Mouse (Mus musculus) thymus, adult 2 months (tissue): ENCODE data around the gene Spsb2. TPM values are rescaled to one million over a fixed set of nuclear protein-coding genes. Genes with fewer than 3 reads are reported as not detected.

ENCODE experiments used
- DNase-seq: peaks from one replicate; pipeline ENCODE4 v3.0.0; 2021
- H3K27ac ChIP-seq: fragments of 200-500 bp; 2 replicates; pipeline ENCODE4 v1.5.1; 2012; ENCODE audit warnings: low read length, control low read depth; ENCODE audit not compliant: control insufficient read depth, insufficient read depth
- H3K27me3 ChIP-seq: fragments of 200-500 bp; 2 replicates; pipeline ENCODE4 v1.6.1; 2012; ENCODE audit warnings: mild to moderate bottlenecking, low read length, moderate library complexity, mixed read lengths; ENCODE audit not compliant: control insufficient read depth, insufficient read depth
- H3K36me3 ChIP-seq: fragments of 200-500 bp; 2 replicates; pipeline ENCODE4 v1.6.1; 2012; ENCODE audit warnings: mild to moderate bottlenecking, low read length, moderate library complexity; ENCODE audit not compliant: control insufficient read depth, insufficient read depth
- H3K4me1 ChIP-seq: fragments of 200-500 bp; replicated peaks from 2 replicates; pipeline ENCODE4 v1.6.1; 2012; ENCODE audit warnings: low read length; ENCODE audit not compliant: control insufficient read depth, insufficient read depth
- H3K4me3 ChIP-seq: fragments of 200-500 bp; 2 replicates; pipeline ENCODE4 v1.5.1; 2012; ENCODE audit warnings: mild to moderate bottlenecking, low read length, control low read depth, moderate library complexity; ENCODE audit not compliant: control insufficient read depth, insufficient read depth
- CTCF ChIP-seq: fragments of 200-500 bp; IDR thresholded peaks from 2 replicates; pipeline ENCODE4 v1.5.1; 2012; ENCODE audit warnings: mild to moderate bottlenecking, control low read depth, low read length, moderate library complexity, borderline replicate concordance; ENCODE audit not compliant: control insufficient read depth, poor library complexity, insufficient read depth; ENCODE audit errors: extremely low read depth
- POLR2A ChIP-seq: fragments of 200-500 bp; IDR thresholded peaks from 2 replicates; pipeline ENCODE4 v1.6.1; 2012; ENCODE audit warnings: mild to moderate bottlenecking, low read length, control low read depth, moderate library complexity; ENCODE audit not compliant: control insufficient read depth, poor library complexity, insufficient read depth; ENCODE audit errors: extremely low read depth
- WGBS: fragments of 180-500 bp; shearing (Covaris S2); methylation state at CpG from one replicate; pipeline ENCODE4 v1.1.7; 2018; 5-methylcytosine and 5-hydroxymethylcytosine counted together
- polyA plus RNA-seq: library from polyadenylated mRNA; depleted of rRNA; stranded (reverse); fragments of >200 nt; gene quantifications from 2 replicates; pipeline ENCODE4 v1.2.3, GENCODE M21; 2012

Spsb2 gene
- polyA plus RNA-seq, 1 experiment: 8.1 TPM

GRCm38 (mm10) chr6:124768704-124769044 lies 39.8 kb upstream of the Spsb2 start:
- TF ChIP-seq CTCF (no peak), POLR2A (no peak)
- 7% methylated on average over 9 of the region's 9 CpGs for WGBS
- DNase-seq: no peak
- peak overlapping the region; percentile 45 for H3K4me3 ChIP-seq
- H3K27ac ChIP-seq: no peak overlapping the region
- no peaks in the 10 kb centered on the region for H3K36me3 ChIP-seq
- H3K27me3 ChIP-seq: no peaks in the 10 kb centered on the region
- peaks cover 20% of the 10 kb centered on the region for H3K4me1 ChIP-seq

- H3K27ac ChIP-seq: no peak within 1 kb of the TSS
- 0 out of 2 replicates have a peak, but pooled peaks have one; percentile 10 for TF ChIP-seq CTCF
- no peak for TF ChIP-seq POLR2A
- DNase-seq: peak; percentile 59
- WGBS: 1% methylated on average over 54 of the region's 54 CpGs
- no peaks in the 10 kb centered on the region for H3K27me3 ChIP-seq
- H3K4me1 ChIP-seq: peaks cover 20% of the 10 kb centered on the region
- no peaks in the 10 kb centered on the region for H3K36me3 ChIP-seq
- peak within 1 kb of the TSS; percentile 45 for H3K4me3 ChIP-seq
Observed at GRCm38 (mm10) chr6:124769101-124769765, 39.2 kb upstream of the Spsb2 start, which contains the start of gene Eno2. Gene Eno2, minus strand, starts transcription at chr6:124769673.

- H3K4me3 ChIP-seq: no peak overlapping the region
- H3K27ac ChIP-seq: no peak overlapping the region
- WGBS: 79% methylated on average over 7 of the region's 7 CpGs
Observed at GRCm38 (mm10) chr6:124770013-124770412, 38.4 kb upstream of the Spsb2 start.

GRCm38 (mm10) chr6:124770511-124770910 lies 38.0 kb upstream of the Spsb2 start:
- H3K4me1 ChIP-seq: peaks cover 20% of the 10 kb centered on the region
- no peak overlapping the region for H3K4me3 ChIP-seq
- no peak for DNase-seq
- no peaks in the 10 kb centered on the region for H3K27me3 ChIP-seq
- WGBS: 96% methylated on average over 15 of the region's 15 CpGs
- no peak for TF ChIP-seq POLR2A
- TF ChIP-seq CTCF: no peak
- no peaks in the 10 kb centered on the region for H3K36me3 ChIP-seq
- no peak overlapping the region for H3K27ac ChIP-seq

More at GRCm38 (mm10) chr6:124770013-124770412, 38.4 kb upstream of the Spsb2 start:
- H3K36me3 ChIP-seq: no peaks in the 10 kb centered on the region
- no peaks in the 10 kb centered on the region for H3K27me3 ChIP-seq
- no peak for DNase-seq
- peaks cover 20% of the 10 kb centered on the region for H3K4me1 ChIP-seq
- TF ChIP-seq POLR2A (no peak), CTCF (no peak)

- peak; percentile 76 for DNase-seq
- 6% methylated on average over 23 of the region's 23 CpGs for WGBS
- no peak for TF ChIP-seq CTCF
- no peak for TF ChIP-seq POLR2A
- Histone ChIP-seq H3K27me3 (no peaks in the 10 kb centered on the region), H3K27ac (peak within 1 kb of the TSS; percentile 67), H3K4me1 (peaks cover 28% of the 10 kb centered on the region), H3K4me3 (peak within 1 kb of the TSS; percentile 49), H3K36me3 (no peaks in the 10 kb centered on the region)
Observed at GRCm38 (mm10) chr6:124779222-124779983, 29.1 kb upstream of the Spsb2 start, which contains the start of gene Lrrc23. Gene Lrrc23, minus strand, starts transcription at chr6:124779727.

- TF ChIP-seq POLR2A (no peak), CTCF (no peak)
- H3K36me3 ChIP-seq: no peaks in the 10 kb centered on the region
- H3K27me3 ChIP-seq: no peaks in the 10 kb centered on the region
- H3K4me3 ChIP-seq: peak overlapping the region; percentile 49
- no peak for DNase-seq
- peak overlapping the region; percentile 67 for H3K27ac ChIP-seq
- peaks cover 28% of the 10 kb centered on the region for H3K4me1 ChIP-seq
- 30% methylated on average over 10 of the region's 10 CpGs for WGBS
Observed at GRCm38 (mm10) chr6:124779984-124780416, 28.5 kb upstream of the Spsb2 start.

- 93% methylated on average over 7 of the region's 7 CpGs for WGBS
- DNase-seq: no peak
- Histone ChIP-seq H3K4me3 (no peak overlapping the region), H3K36me3 (no peaks in the 10 kb centered on the region), H3K27ac (no peak overlapping the region), H3K27me3 (no peaks in the 10 kb centered on the region), H3K4me1 (peaks cover 28% of the 10 kb centered on the region)
- TF ChIP-seq CTCF (no peak), POLR2A (no peak)
Observed at GRCm38 (mm10) chr6:124780917-124781316, 27.5 kb upstream of the Spsb2 start.
